Mouse (Mus musculus) CH12.LX (cell line): ENCODE measurements around the gene Slc2a13. TPM values are rescaled to one million over a fixed set of nuclear protein-coding genes. Genes with fewer than 3 reads are reported as not detected.

Experiments
- DNase-seq: peaks from one replicate; pipeline ENCODE4 v3.0.0-alpha.2; 2013; ENCODE audit errors: extremely low read depth
- H3K27ac ChIP-seq: 2 replicates; pipeline ENCODE4 v1.5.1; 2012; ENCODE audit warnings: low read depth, mild to moderate bottlenecking, control low read depth, moderate library complexity; ENCODE audit not compliant: insufficient read depth
- H3K27me3 ChIP-seq: replicated peaks from 2 replicates; pipeline ENCODE3; 2012; ENCODE audit warnings: inconsistent platforms
- H3K36me3 ChIP-seq, 2 experiments: replicated peaks in 1 of 2; 2 replicates each; pipeline versions ENCODE3 to v1.6.1; 2012; ENCODE audit warnings: inconsistent platforms in 1 of 2, low read length in 1 of 2, mild to moderate bottlenecking in 1 of 2, mixed read lengths in 1 of 2, moderate library complexity in 1 of 2; ENCODE audit not compliant: control insufficient read depth in 1 of 2, insufficient read depth in 1 of 2
- H3K4me1 ChIP-seq, 2 experiments: 2 replicates each; pipeline ENCODE4 v1.6.1; 2012; ENCODE audit warnings: inconsistent platforms in 1 of 2, moderate library complexity in 1 of 2; ENCODE audit not compliant: insufficient read depth in 2 of 2, control insufficient read depth in 1 of 2
- H3K4me2 ChIP-seq: 2 replicates; pipeline ENCODE4 v1.6.1; 2012; ENCODE audit warnings: low read depth, mild to moderate bottlenecking, control low read depth; ENCODE audit not compliant: poor library complexity, insufficient read depth, severe bottlenecking
- H3K4me3 ChIP-seq, 3 experiments: fragments of 150-350 bp in 1 of 3; sonication (generic) in 1 of 3; replicated peaks in 1 of 3; 2 replicates each; pipeline versions ENCODE3 to v1.5.1; 2011 to 2012; ENCODE audit warnings: low read depth in 2 of 3, low read length in 2 of 3, mild to moderate bottlenecking in 2 of 3, moderate library complexity in 2 of 3, control low read depth in 1 of 3, improper control_type of control experiment in 1 of 3, inconsistent platforms in 1 of 3, mixed read lengths in 1 of 3; ENCODE audit not compliant: poor library complexity in 1 of 3
- H3K79me2 ChIP-seq: replicated peaks from 2 replicates; pipeline ENCODE4 v1.6.1; 2012; ENCODE audit warnings: mild to moderate bottlenecking, moderate library complexity; ENCODE audit not compliant: control insufficient read depth, poor library complexity, insufficient read depth, severe bottlenecking; ENCODE audit errors: extremely low read depth
- H3K9ac ChIP-seq: 2 replicates; pipeline ENCODE4 v1.6.1; 2012; ENCODE audit warnings: low read depth, mild to moderate bottlenecking, control low read depth, moderate library complexity; ENCODE audit not compliant: insufficient read depth
- H3K9me3 ChIP-seq: replicated peaks from 2 replicates; pipeline ENCODE3; 2012; ENCODE audit warnings: low read length, inconsistent platforms, mixed read lengths
- BHLHE40 ChIP-seq: IDR thresholded peaks from 2 replicates; pipeline ENCODE4 v1.6.1; 2011; ENCODE audit warnings: mild to moderate bottlenecking, low read depth, low read length, improper control_type of control experiment
- CHD1 ChIP-seq: IDR thresholded peaks from 2 replicates; pipeline ENCODE4 v1.6.1; 2012; ENCODE audit warnings: low read depth, low read length, improper control_type of control experiment, inconsistent platforms
- CHD2 ChIP-seq: IDR thresholded peaks from 2 replicates; pipeline ENCODE4 v1.6.1; 2011; ENCODE audit warnings: low read length, improper control_type of control experiment
- CTCF ChIP-seq, 2 experiments: IDR thresholded peaks in 1 of 2; conservative IDR thresholded peaks in 1 of 2; 2 replicates each; pipeline ENCODE4 v1.5.1; 2011 to 2012; ENCODE audit warnings: low read depth in 2 of 2, low read length in 2 of 2, improper control_type of control experiment in 1 of 2, inconsistent platforms in 1 of 2, mild to moderate bottlenecking in 1 of 2, moderate library complexity in 1 of 2
- E2F4 ChIP-seq: IDR thresholded peaks from 2 replicates; pipeline ENCODE4 v1.6.1; 2011; ENCODE audit warnings: low read depth, low read length, improper control_type of control experiment; ENCODE audit not compliant: insufficient replicate concordance
- ELF1 ChIP-seq: IDR thresholded peaks from 2 replicates; pipeline ENCODE4 v1.6.1; 2014; ENCODE audit warnings: low read depth, mild to moderate bottlenecking, inconsistent platforms, low read length, improper control_type of control experiment
- EP300 ChIP-seq: IDR thresholded peaks from 2 replicates; pipeline ENCODE4 v1.6.1; 2011; ENCODE audit warnings: low read length, improper control_type of control experiment
- ETS1 ChIP-seq: conservative IDR thresholded peaks from 2 replicates; pipeline ENCODE4 v1.6.1; 2012; ENCODE audit warnings: low read depth, mild to moderate bottlenecking, inconsistent platforms, low read length, improper control_type of control experiment, moderate library complexity
- GABPA ChIP-seq: IDR thresholded peaks from 2 replicates; pipeline ENCODE4 v1.6.1; 2012; ENCODE audit warnings: low read depth, low read length, improper control_type of control experiment, inconsistent platforms; ENCODE audit not compliant: insufficient replicate concordance
- HCFC1 ChIP-seq: IDR thresholded peaks from 2 replicates; pipeline ENCODE4 v1.6.1; 2012; ENCODE audit warnings: low read depth, mild to moderate bottlenecking, inconsistent platforms, low read length, improper control_type of control experiment
- IRF4 ChIP-seq: IDR thresholded peaks from 2 replicates; pipeline ENCODE4 v1.6.1; 2014; ENCODE audit warnings: low read depth, mild to moderate bottlenecking, inconsistent platforms, low read length, improper control_type of control experiment
- JUND ChIP-seq: conservative IDR thresholded peaks from 2 replicates; pipeline ENCODE4 v1.6.1; 2011; ENCODE audit warnings: low read depth, low read length, improper control_type of control experiment
- KAT2A ChIP-seq: IDR thresholded peaks from 2 replicates; pipeline ENCODE4 v1.6.1; 2012; ENCODE audit warnings: low read length, improper control_type of control experiment, inconsistent platforms; ENCODE audit not compliant: insufficient replicate concordance
- MAFK ChIP-seq: IDR thresholded peaks from 2 replicates; pipeline ENCODE4 v1.6.1; 2011; ENCODE audit warnings: low read length, improper control_type of control experiment; ENCODE audit not compliant: insufficient replicate concordance
- MAZ ChIP-seq: IDR thresholded peaks from 2 replicates; pipeline ENCODE4 v1.6.1; 2012; ENCODE audit warnings: low read depth, mild to moderate bottlenecking, inconsistent platforms, low read length, improper control_type of control experiment, moderate library complexity
- MEF2A ChIP-seq: IDR thresholded peaks from 2 replicates; pipeline ENCODE4 v1.6.1; 2014; ENCODE audit warnings: low read depth, mild to moderate bottlenecking, inconsistent platforms, low read length, improper control_type of control experiment, borderline replicate concordance
- NELFE ChIP-seq: IDR thresholded peaks from 2 replicates; pipeline ENCODE4 v1.6.1; 2011; ENCODE audit warnings: low read depth, low read length, improper control_type of control experiment
- NRF1 ChIP-seq: IDR thresholded peaks from 2 replicates; pipeline ENCODE4 v1.6.1; 2014; ENCODE audit warnings: low read depth, mild to moderate bottlenecking, inconsistent platforms, low read length, improper control_type of control experiment, moderate library complexity
- PAX5 ChIP-seq: IDR thresholded peaks from 2 replicates; pipeline ENCODE4 v1.6.1; 2012; ENCODE audit warnings: low read length, inconsistent platforms, mixed read lengths
- POLR2A ChIP-seq: IDR thresholded peaks from 2 replicates; pipeline ENCODE4 v1.6.1; 2011; ENCODE audit warnings: low read depth, mild to moderate bottlenecking, improper control_type of control experiment, low read length
- SMC3 ChIP-seq: IDR thresholded peaks from 2 replicates; pipeline ENCODE4 v1.6.1; 2011; ENCODE audit warnings: low read depth, low read length, improper control_type of control experiment
- UBTF ChIP-seq: IDR thresholded peaks from 2 replicates; pipeline ENCODE4 v1.6.1; 2012; ENCODE audit warnings: low read depth, mild to moderate bottlenecking, inconsistent platforms, low read length, improper control_type of control experiment, moderate library complexity
- USF1 ChIP-seq: IDR thresholded peaks from 2 replicates; pipeline ENCODE4 v1.6.1; 2014; ENCODE audit warnings: low read depth, mild to moderate bottlenecking, inconsistent platforms, low read length, improper control_type of control experiment
- ZC3H11A ChIP-seq: IDR thresholded peaks from 2 replicates; pipeline ENCODE4 v1.6.1; 2012; ENCODE audit warnings: low read depth, mild to moderate bottlenecking, inconsistent platforms, low read length, improper control_type of control experiment
- ZNF384 ChIP-seq: IDR thresholded peaks from 2 replicates; pipeline ENCODE4 v1.6.1; 2012; ENCODE audit warnings: low read depth, low read length, improper control_type of control experiment, inconsistent platforms
- dilution Hi-C: fragments of 300-500 bp; cut with MboI; formaldehyde crosslinking; loops from 2 replicates; pipeline ENCODE4 v1.14.3; 2020; ENCODE audit warnings: low sequenced_read_pairs; ENCODE audit not compliant: extremely low pct_unique_long_range_greater_than_20kb, extremely low pct_ligation_motif_present
- in situ Hi-C: fragments of 300-500 bp; cut with MboI; formaldehyde crosslinking; loops from 3 replicates; pipeline ENCODE4 v1.14.3; 2019; ENCODE audit warnings: low sequenced_read_pairs, low pct_ligation_motif_present, low pct_unique_long_range_greater_than_20kb, mixed read lengths
- polyA plus RNA-seq: library from polyadenylated mRNA; unstranded; fragments of >175 nt; gene quantifications from 2 replicates; pipeline ENCODE4 v1.2.1, GENCODE M21; 2012; ENCODE audit warnings: low read depth; ENCODE audit not compliant: insufficient read length
- total RNA-seq, 2 experiments: library from RNA; depleted of rRNA; stranded (reverse); fragments of 300-350 nt in 1 of 2; fragments of >200 nt in 1 of 2; gene quantifications; 2 replicates each; pipeline ENCODE4 v1.2.3; 2012 to 2014

Gene Slc2a13
- total and polyA plus RNA-seq, 3 experiments: not detected

DNA sequence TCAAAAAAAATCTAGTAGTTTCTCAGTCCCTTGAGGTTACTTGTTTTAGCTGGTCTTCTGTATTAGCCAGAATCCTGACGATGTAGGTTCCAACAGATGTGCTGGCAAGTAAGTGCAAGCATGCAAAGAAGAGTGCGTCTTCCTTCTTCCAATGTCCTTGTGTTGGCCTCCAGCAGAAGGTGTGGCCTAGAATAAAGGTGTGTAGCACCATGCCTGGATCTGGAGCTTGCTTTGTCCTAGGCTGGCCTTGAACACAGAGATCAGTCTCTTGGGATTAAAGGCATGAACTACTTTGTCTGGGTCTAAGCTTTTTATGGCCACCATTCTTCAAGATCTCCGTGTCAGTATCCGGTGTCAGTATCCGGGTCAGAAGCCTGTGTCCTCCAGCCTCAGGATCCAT, 293.5 kb downstream of the Slc2a13 start:
- dilution Hi-C loops: no loop called here
- Histone ChIP-seq H3K4me2 (no peak overlapping the region), H3K79me2 (no peaks in the 10 kb centered on the region), H3K36me3 (no peaks in the 10 kb centered on the region), H3K27ac (no peak overlapping the region), H3K9me3 (peaks cover 65% of the 10 kb centered on the region), H3K27me3 (no peaks in the 10 kb centered on the region), H3K4me3 (no peak overlapping the region), H3K4me1 (no peaks in the 10 kb centered on the region), H3K9ac (no peak overlapping the region)
- in situ Hi-C loops: no loop called here
- TF ChIP-seq ZNF384: no peak
- no peak for TF ChIP-seq NRF1
- no peak for TF ChIP-seq MEF2A
- no peak for TF ChIP-seq KAT2A
- no peak for TF ChIP-seq E2F4
- TF ChIP-seq SMC3: no peak
- TF ChIP-seq POLR2A: no peak
- TF ChIP-seq NELFE: no peak
- TF ChIP-seq CTCF (conservative IDR thresholded peaks at IDR 0.05 in 1 of 2, IDR thresholded peaks at IDR 0.05 in 1 of 2; ENCODE audit: low read depth in 2 of 2, low read length in 2 of 2): no peak
- no peak for TF ChIP-seq UBTF
- DNase-seq: no peak

DNA sequence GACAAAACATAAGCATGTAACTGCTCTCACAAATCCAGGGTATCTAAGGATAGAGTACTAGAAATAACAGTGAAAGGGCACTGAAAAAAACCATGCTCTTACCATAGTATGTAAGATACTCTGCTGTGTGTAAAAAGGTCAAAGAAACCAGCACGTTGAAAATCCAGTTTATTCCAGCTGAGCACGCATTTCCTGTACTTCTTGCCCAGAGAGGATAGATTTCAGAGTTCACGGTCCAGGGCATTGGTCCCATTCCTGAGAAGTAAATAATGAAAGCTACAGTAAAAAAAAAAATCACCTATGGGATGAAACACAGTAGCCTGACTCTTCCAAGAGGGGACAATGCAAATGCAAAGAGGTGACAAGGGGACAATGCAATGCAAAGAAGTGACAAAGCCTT, 297.1 kb downstream of the Slc2a13 start:
- no peak for TF ChIP-seq ETS1
- no peak for TF ChIP-seq JUND
- no peak for TF ChIP-seq CHD2
- TF ChIP-seq PAX5: no peak
- TF ChIP-seq ZC3H11A: no peak
- no peak for TF ChIP-seq E2F4
- no peak for TF ChIP-seq CHD1
- TF ChIP-seq MAFK: no peak
- no peak for TF ChIP-seq GABPA
- no peak for TF ChIP-seq CTCF (conservative IDR thresholded peaks at IDR 0.05 in 1 of 2, IDR thresholded peaks at IDR 0.05 in 1 of 2; ENCODE audit: low read depth in 2 of 2, low read length in 2 of 2)
- TF ChIP-seq MAZ: no peak
- TF ChIP-seq EP300: no peak
- TF ChIP-seq NRF1: no peak
- TF ChIP-seq ELF1: no peak
- no peak for TF ChIP-seq MEF2A
- no peak for TF ChIP-seq USF1
- TF ChIP-seq HCFC1: no peak
- TF ChIP-seq IRF4: no peak
- no peak for TF ChIP-seq UBTF
- no peak for TF ChIP-seq BHLHE40
- Histone ChIP-seq H3K36me3 (no peaks in the 10 kb centered on the region), H3K27me3 (no peaks in the 10 kb centered on the region), H3K9ac (no peak overlapping the region), H3K4me3 (no peak overlapping the region), H3K79me2 (no peaks in the 10 kb centered on the region), H3K4me1 (no peaks in the 10 kb centered on the region), H3K27ac (no peak overlapping the region), H3K9me3 (peaks cover 71% of the 10 kb centered on the region), H3K4me2 (no peak overlapping the region)
- no peak for DNase-seq
- in situ Hi-C loops: no loop called here
- dilution Hi-C loops: no loop called here
